Mouse (Mus musculus) liver, postnatal 0 days (tissue): ENCODE measurements at regions not wholly inside any gene's neighbourhood (a gene's known extent, or its start where the extent isn't known, plus 50 kb on each side); places are given as distances from the start of the nearest gene placed in this dataset.

Experiments
- CTCF ChIP-seq: sonication (generic); IDR thresholded peaks from 2 replicates; pipeline ENCODE4 v1.5.1; 2016; ENCODE audit warnings: antibody characterized with exemption, low read depth
- EP300 ChIP-seq: IDR thresholded peaks from 2 replicates; pipeline ENCODE4 v1.6.1; 2016; ENCODE audit warnings: antibody characterized with exemption, low read depth, mild to moderate bottlenecking

- TF ChIP-seq CTCF (no peak), EP300 (no peak)
Observed at GRCm38 (mm10) chr3:46951391-46951790, 503.4 kb upstream of the Pabpc4l start.
